Mouse (Mus musculus) spleen, adult 2 months (tissue): ENCODE results near the gene Med24. TPM values are rescaled to one million over a fixed set of nuclear protein-coding genes. Genes with fewer than 3 reads are reported as not detected.

ENCODE experiments used
- DNase-seq, 2 experiments: peaks; one replicate each; pipeline versions ENCODE4 v3.0.0 to v3.0.0-alpha.2; 2012 to 2021; ENCODE audit warnings: low spot score in 2 of 2, low read depth in 1 of 2
- H3K27ac ChIP-seq: fragments of 200-500 bp; 2 replicates; pipeline ENCODE4 v1.5.1; 2012; ENCODE audit warnings: low read length, inconsistent platforms; ENCODE audit not compliant: insufficient read depth
- H3K27me3 ChIP-seq: fragments of 200-500 bp; 2 replicates; pipeline ENCODE4 v1.6.1; 2012; ENCODE audit warnings: mild to moderate bottlenecking, moderate library complexity, low read length, inconsistent platforms; ENCODE audit not compliant: control insufficient read depth, insufficient read depth
- H3K36me3 ChIP-seq: fragments of 200-500 bp; 2 replicates; pipeline ENCODE4 v1.6.1; 2012; ENCODE audit warnings: mild to moderate bottlenecking, low read length, inconsistent platforms; ENCODE audit not compliant: control insufficient read depth, insufficient read depth
- H3K4me1 ChIP-seq: fragments of 200-500 bp; 2 replicates; pipeline ENCODE4 v1.6.1; 2011; ENCODE audit warnings: inconsistent platforms; ENCODE audit not compliant: control insufficient read depth, insufficient read depth, insufficient read length
- H3K4me3 ChIP-seq: fragments of 200-500 bp; 2 replicates; pipeline ENCODE4 v1.5.1; 2011; ENCODE audit warnings: mild to moderate bottlenecking, inconsistent platforms; ENCODE audit not compliant: insufficient read depth, insufficient read length; ENCODE audit errors: extremely low read depth
- CTCF ChIP-seq: fragments of 200-500 bp; IDR thresholded peaks from 2 replicates; pipeline ENCODE4 v1.5.1; 2011; ENCODE audit warnings: mild to moderate bottlenecking, inconsistent platforms; ENCODE audit not compliant: insufficient read depth, insufficient read length, insufficient replicate concordance; ENCODE audit errors: extremely low read depth
- POLR2A ChIP-seq: fragments of 200-500 bp; IDR thresholded peaks from 2 replicates; pipeline ENCODE4 v1.6.1; 2011; ENCODE audit warnings: low read depth, low read length, inconsistent platforms
- WGBS: fragments of 180-500 bp; shearing (Covaris S2); methylation state at CpG from one replicate; pipeline ENCODE4 v1.1.7; 2018; 5-methylcytosine and 5-hydroxymethylcytosine counted together
- polyA plus RNA-seq: library from polyadenylated mRNA; depleted of rRNA; stranded (reverse); fragments of >200 nt; gene quantifications from 2 replicates; pipeline ENCODE4 v1.2.3, GENCODE M21; 2012

Med24 gene
- polyA plus RNA-seq, 1 experiment = 53.6 TPM

GRCm38 (mm10) chr11:98768127-98769006 is 39.1 kb upstream of the Med24 start:
- DNase-seq = no peak
- no peaks in the 10 kb centered on the region; the same call in 1 of the 2 replicates for H3K36me3 ChIP-seq
- peaks cover 26% of the 10 kb centered on the region for H3K4me1 ChIP-seq
- 66% methylated on average over 39 of the region's 39 CpGs for WGBS
- H3K4me3 ChIP-seq = no peak overlapping the region
- TF ChIP-seq POLR2A (no peak), CTCF (no peak)
- H3K27ac ChIP-seq = no peak overlapping the region
- H3K27me3 ChIP-seq = no peaks in the 10 kb centered on the region

GRCm38 (mm10) chr11:98767713-98768112 is 38.5 kb upstream of the Med24 start:
- no peak for TF ChIP-seq CTCF
- no peak for TF ChIP-seq POLR2A
- H3K4me1 ChIP-seq = peaks cover 26% of the 10 kb centered on the region
- no peak overlapping the region for H3K27ac ChIP-seq
- no peaks in the 10 kb centered on the region for H3K27me3 ChIP-seq
- no peak overlapping the region for H3K4me3 ChIP-seq
- no peaks in the 10 kb centered on the region; the same call in 1 of the 2 replicates for H3K36me3 ChIP-seq
- DNase-seq = no peak
- WGBS = 36% methylated on average over 4 of the region's 4 CpGs

DNA sequence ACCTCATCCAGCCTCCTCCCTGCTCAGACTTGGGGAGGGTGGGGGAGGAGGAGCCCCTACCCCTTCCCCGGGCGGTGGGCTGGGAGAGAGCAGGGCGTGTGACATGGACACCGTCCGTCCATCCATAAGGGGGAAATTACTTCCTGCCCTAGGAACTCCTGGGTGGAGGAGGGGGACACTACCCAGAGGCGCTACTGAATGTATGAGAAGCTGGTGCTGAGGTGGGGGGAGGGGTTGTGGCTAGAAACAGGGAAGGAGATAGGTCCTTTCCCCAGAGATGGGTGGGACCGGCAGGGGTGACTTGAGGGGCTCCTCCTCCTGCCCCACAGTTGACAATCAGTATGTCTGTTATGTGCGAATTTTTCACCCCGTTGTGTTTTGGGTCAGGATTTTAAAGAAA is 38.0 kb upstream of the Med24 start:
- Histone ChIP-seq H3K36me3 (no peaks in the 10 kb centered on the region; the same call in 1 of the 2 replicates), H3K4me3 (no peak overlapping the region), H3K4me1 (peaks cover 26% of the 10 kb centered on the region), H3K27ac (no peak overlapping the region), H3K27me3 (no peaks in the 10 kb centered on the region)
- DNase-seq = no peak
- 25% methylated on average over 9 of the region's 9 CpGs for WGBS
- TF ChIP-seq CTCF (no peak), POLR2A (no peak)

DNA sequence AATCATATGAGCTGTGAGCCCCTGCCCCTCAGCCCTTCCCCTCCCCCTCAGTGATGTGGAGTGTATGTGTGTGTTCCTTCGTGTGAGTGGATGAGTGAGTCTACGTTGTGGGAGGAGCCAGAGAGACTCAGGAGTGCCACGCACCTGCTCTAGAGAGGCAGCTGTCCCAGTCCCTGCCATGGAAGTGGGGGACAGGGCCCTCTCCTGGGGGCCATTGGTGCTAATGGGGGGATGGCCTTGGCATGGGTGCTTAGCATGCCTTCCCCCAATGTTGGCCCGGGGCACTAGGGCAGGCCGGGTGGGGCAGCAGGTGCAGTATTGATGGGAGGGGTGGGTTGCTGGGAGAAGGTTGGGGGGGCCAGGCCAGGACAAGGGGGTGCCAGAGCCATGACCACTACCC is 37.6 kb upstream of the Med24 start:
- no peaks in the 10 kb centered on the region; the same call in 1 of the 2 replicates for H3K36me3 ChIP-seq

GRCm38 (mm10) chr11:98766346-98766745 is 37.1 kb upstream of the Med24 start:
- peaks cover 25% of the 10 kb centered on the region for H3K4me1 ChIP-seq
- no peak for DNase-seq
- no peak for TF ChIP-seq CTCF
- no peak for TF ChIP-seq POLR2A
- no peaks in the 10 kb centered on the region for H3K27me3 ChIP-seq
- no peak overlapping the region for H3K27ac ChIP-seq
- no peak overlapping the region for H3K4me3 ChIP-seq
- whole genome bisulfite sequencing = 69% methylated on average over 1 of the region's 2 CpGs
- no peaks in the 10 kb centered on the region; the same call in 1 of the 2 replicates for H3K36me3 ChIP-seq

More for the DNA sequence above, 37.6 kb upstream of the Med24 start:
- H3K27ac ChIP-seq = no peak overlapping the region
- H3K4me3 ChIP-seq = no peak overlapping the region
- no peaks in the 10 kb centered on the region for H3K27me3 ChIP-seq
- TF ChIP-seq POLR2A = no peak
- TF ChIP-seq CTCF = no peak
- no peak for DNase-seq
- WGBS = 59% methylated on average over 5 of the region's 5 CpGs
- peaks cover 26% of the 10 kb centered on the region for H3K4me1 ChIP-seq

- Histone ChIP-seq H3K36me3 (no peaks in the 10 kb centered on the region; the same call in 1 of the 2 replicates), H3K27me3 (no peaks in the 10 kb centered on the region), H3K27ac (no peak overlapping the region), H3K4me1 (peaks cover 22% of the 10 kb centered on the region), H3K4me3 (no peak overlapping the region)
- no peak for DNase-seq
- TF ChIP-seq CTCF = no peak
- no peak for TF ChIP-seq POLR2A
- 41% methylated on average over 8 of the region's 9 CpGs for WGBS
Observed at GRCm38 (mm10) chr11:98765421-98766309, 36.4 kb upstream of the Med24 start.

GRCm38 (mm10) chr11:98764746-98765145 is 35.5 kb upstream of the Med24 start:
- peaks cover 13% of the 10 kb centered on the region for H3K4me1 ChIP-seq
- no peak overlapping the region for H3K27ac ChIP-seq
- H3K27me3 ChIP-seq = no peaks in the 10 kb centered on the region
- DNase-seq = no peak
- H3K36me3 ChIP-seq = no peaks in the 10 kb centered on the region; the same call in 1 of the 2 replicates
- no peak overlapping the region for H3K4me3 ChIP-seq
- no peak for TF ChIP-seq POLR2A
